Mouse (Mus musculus) erythroblast, embryonic 14.5 days (primary cell): Measurements from ENCODE around the gene Adamts2.

Experiments used
- GATA1 ChIP-seq: IDR thresholded peaks from 2 replicates; pipeline ENCODE4 v1.6.1; 2012; ENCODE audit warnings: low read length, inconsistent platforms, mixed read lengths
- TAL1 ChIP-seq: IDR thresholded peaks from 3 replicates; pipeline ENCODE4 v1.6.1; 2012; ENCODE audit warnings: low read length, inconsistent platforms, mixed read lengths

GRCm38 (mm10) chr11:50850177-50850735 is 248.4 kb downstream of the Adamts2 start, which contains the start of gene Grm6:
- TF ChIP-seq GATA1 (no peak), TAL1 (no peak)
